Mouse (Mus musculus): Measurements from ENCODE around the gene Prpf38a. TPM values are rescaled to one million over a fixed set of nuclear protein-coding genes. Genes with fewer than 3 reads are reported as not detected.

Gene Prpf38a
- 92.0 and 96.2 TPM in 2 replicates for polyA plus RNA-seq (2014; fragmentation: Nextera tagmentation; extraction: Ambion mirVana)

- no peaks in the 10 kb centered on the region for H3K27me3 ChIP-seq (ENCODE audit: insufficient read depth, low read length)
- no peak for TF ChIP-seq CTCF (IDR thresholded peaks at IDR 0.05; ENCODE audit: low read depth)
- DNase-seq (peak; percentile 100), ATAC-seq (ENCODE audit: insufficient read depth) (peak; percentile 99)
- peak within 1 kb of the TSS; percentile 81 for H3K4me2 ChIP-seq
- peaks cover 5% of the 10 kb centered on the region; the same call in 1 of the 2 replicates for H3K4me1 ChIP-seq (ENCODE audit: insufficient read depth)
- H3K9ac ChIP-seq, result peak within 1 kb of the TSS; percentile 74
- peak within 1 kb of the TSS; percentile 82 for H3K4me3 ChIP-seq (ENCODE audit: low read depth, low read length)
- H3K9me3 ChIP-seq (ENCODE audit: low read depth, low read length), result no peaks in the 10 kb centered on the region
- under 1% methylated on average over 63 of the region's 64 CpGs for WGBS
- peaks cover 25% of the 10 kb centered on the region for H3K36me3 ChIP-seq (ENCODE audit: insufficient read depth)
- H3K27ac ChIP-seq (ENCODE audit: low read depth), result peak within 1 kb of the TSS; percentile 86
Observed at GRCm38 (mm10) chr4:108578840-108579742, at the start of gene Prpf38a, which contains the start of gene Orc1. Gene Prpf38a (minus strand): TSS chr4:108579336. Gene Orc1 (plus strand): TSS chr4:108579423.

DNA sequence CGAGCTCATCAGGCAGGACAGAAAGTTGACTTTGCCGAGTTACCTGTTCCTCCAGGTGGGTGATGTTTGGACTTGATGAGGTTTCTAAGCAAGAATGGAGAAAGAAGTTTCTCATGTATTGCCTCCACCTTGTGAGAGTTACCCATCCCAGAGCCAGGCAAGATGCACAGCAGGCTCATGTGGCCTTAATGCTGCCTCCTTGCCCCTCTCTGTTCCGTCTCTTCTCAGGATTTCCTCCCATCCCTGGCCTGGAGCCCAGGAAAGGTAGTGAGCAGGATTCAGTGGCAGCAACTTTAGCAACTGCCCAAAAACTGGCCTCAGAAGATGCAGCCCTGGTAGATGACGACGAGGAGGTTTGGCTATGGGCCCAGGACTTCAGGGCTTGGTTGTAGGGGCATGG is 47.9 kb upstream of the Prpf38a start:
- no peak for TF ChIP-seq CTCF (IDR thresholded peaks at IDR 0.05; ENCODE audit: low read depth)
- Histone ChIP-seq H3K9me3 (ENCODE audit: low read depth, low read length) (no peaks in the 10 kb centered on the region), H3K36me3 (ENCODE audit: insufficient read depth) (peaks cover 77% of the 10 kb centered on the region), H3K4me3 (ENCODE audit: low read depth, low read length) (no peak overlapping the region), H3K27me3 (ENCODE audit: insufficient read depth, low read length) (no peaks in the 10 kb centered on the region), H3K9ac (no peak overlapping the region), H3K27ac (ENCODE audit: low read depth) (no peak overlapping the region), H3K4me2 (no peak overlapping the region), H3K4me1 (ENCODE audit: insufficient read depth) (no peaks in the 10 kb centered on the region)
- WGBS, result 71% methylated on average over 5 of the region's 5 CpGs
- ATAC-seq (ENCODE audit: insufficient read depth) (no peak), DNase-seq (no peak)

- Histone ChIP-seq H3K4me2 (no peak overlapping the region), H3K4me1 (ENCODE audit: insufficient read depth) (no peaks in the 10 kb centered on the region), H3K36me3 (ENCODE audit: insufficient read depth) (peaks cover 26% of the 10 kb centered on the region), H3K9ac (no peak overlapping the region), H3K9me3 (ENCODE audit: low read depth, low read length) (no peaks in the 10 kb centered on the region), H3K27ac (ENCODE audit: low read depth) (no peak overlapping the region), H3K27me3 (ENCODE audit: insufficient read depth, low read length) (no peaks in the 10 kb centered on the region), H3K4me3 (ENCODE audit: low read depth, low read length) (no peak overlapping the region)
- WGBS, result 90% methylated on average over 6 of the region's 6 CpGs
- ATAC-seq (ENCODE audit: insufficient read depth) (no peak), DNase-seq (peak; percentile 14)
- peak; percentile 26; the same call in 1 of the 2 replicates for TF ChIP-seq CTCF (IDR thresholded peaks at IDR 0.05; ENCODE audit: low read depth)
Observed at GRCm38 (mm10) chr4:108621504-108621903, 42.4 kb upstream of the Prpf38a start.

DNA sequence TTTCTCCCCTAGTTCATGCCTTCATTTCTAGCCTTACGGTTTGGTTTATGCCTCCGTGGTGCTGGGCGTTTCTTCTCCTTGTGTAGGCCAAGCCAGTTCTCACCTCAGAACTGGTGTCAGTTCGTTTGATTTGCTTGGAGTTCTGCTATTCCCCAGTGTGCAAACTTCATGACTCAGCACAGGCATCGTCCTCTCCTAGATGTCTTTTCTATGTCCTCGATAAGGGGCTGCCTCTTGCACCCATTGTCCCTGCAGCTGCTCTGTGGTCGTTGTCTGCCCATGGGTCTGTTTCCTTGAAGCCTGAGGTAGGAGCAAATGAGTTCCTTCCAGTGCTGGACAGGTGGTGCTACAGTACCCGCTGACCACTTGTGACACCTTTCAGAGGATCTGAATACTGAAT is 41.4 kb upstream of the Prpf38a start:
- Histone ChIP-seq H3K4me1 (ENCODE audit: insufficient read depth) (no peaks in the 10 kb centered on the region), H3K9me3 (ENCODE audit: low read depth, low read length) (no peaks in the 10 kb centered on the region), H3K4me2 (peak overlapping the region; percentile 93), H3K27me3 (ENCODE audit: insufficient read depth, low read length) (no peaks in the 10 kb centered on the region), H3K4me3 (ENCODE audit: low read depth, low read length) (peak overlapping the region; percentile 76), H3K9ac (peak overlapping the region; percentile 90), H3K36me3 (ENCODE audit: insufficient read depth) (peaks cover 18% of the 10 kb centered on the region), H3K27ac (ENCODE audit: low read depth) (peak overlapping the region; percentile 86; the same call in 1 of the 2 replicates)
- DNase-seq, result no peak
- TF ChIP-seq CTCF (IDR thresholded peaks at IDR 0.05; ENCODE audit: low read depth), result no peak
- 14% methylated on average over 8 of the region's 8 CpGs for WGBS
- no peak for ATAC-seq (ENCODE audit: insufficient read depth)

DNA sequence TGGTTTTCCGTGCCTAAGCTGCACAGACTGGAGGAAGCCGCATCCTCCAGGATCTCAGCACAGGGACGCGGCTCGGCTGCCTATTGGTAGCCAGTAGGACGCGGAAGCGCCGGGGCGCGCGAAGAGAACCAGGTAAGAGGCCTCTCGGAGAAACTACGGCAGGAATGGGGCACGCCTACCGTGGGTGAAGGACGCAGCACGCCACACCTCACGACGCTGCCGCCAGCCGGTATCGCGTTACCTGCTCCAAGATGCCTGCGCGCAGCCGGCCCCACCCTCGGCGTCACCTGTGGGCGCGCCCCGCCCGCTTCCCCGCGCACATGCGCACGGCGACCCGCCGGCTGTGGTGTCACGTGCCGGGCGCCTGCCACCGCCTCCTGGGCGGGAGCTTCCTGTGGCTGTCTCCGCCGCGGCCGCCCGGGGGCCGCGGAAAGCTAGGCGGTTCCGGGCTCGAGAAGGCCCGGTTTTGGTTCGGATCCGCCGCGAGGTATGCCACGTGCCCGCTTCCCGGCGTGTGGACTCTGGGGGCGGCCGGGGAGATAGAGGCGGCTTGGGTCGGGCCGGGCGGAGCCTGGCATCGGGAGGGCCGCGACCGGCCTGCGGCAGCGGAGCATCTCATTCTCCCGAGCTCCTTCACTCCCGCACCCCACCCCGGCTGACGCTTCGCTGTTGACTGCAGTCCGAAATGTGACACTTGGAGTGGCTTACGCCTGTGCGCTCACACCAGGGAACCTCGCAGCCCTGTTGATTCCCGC is 40.6 kb upstream of the Prpf38a start, which contains the start of gene Cc2d1b:
TSS of gene Cc2d1b (plus strand) at position 354 of the 755 bp plus-strand sequence.
- no peak for TF ChIP-seq CTCF (IDR thresholded peaks at IDR 0.05; ENCODE audit: low read depth)
- ATAC-seq (ENCODE audit: insufficient read depth), result peak; percentile 94
- Histone ChIP-seq H3K4me3 (ENCODE audit: low read depth, low read length) (peak within 1 kb of the TSS; percentile 76), H3K9me3 (ENCODE audit: low read depth, low read length) (no peaks in the 10 kb centered on the region), H3K9ac (peak within 1 kb of the TSS; percentile 90), H3K4me2 (peak within 1 kb of the TSS; percentile 93), H3K27me3 (ENCODE audit: insufficient read depth, low read length) (no peaks in the 10 kb centered on the region), H3K36me3 (ENCODE audit: insufficient read depth) (peaks cover 19% of the 10 kb centered on the region), H3K4me1 (ENCODE audit: insufficient read depth) (no peaks in the 10 kb centered on the region), H3K27ac (ENCODE audit: low read depth) (peak within 1 kb of the TSS; percentile 86)
- peak; percentile 95 for DNase-seq
- under 1% methylated on average over 83 of the region's 86 CpGs for WGBS

- peak overlapping the region; percentile 76 for H3K4me3 ChIP-seq (ENCODE audit: low read depth, low read length)
- H3K4me2 ChIP-seq, result peak overlapping the region; percentile 93
- no peak for TF ChIP-seq CTCF (IDR thresholded peaks at IDR 0.05; ENCODE audit: low read depth)
- no peaks in the 10 kb centered on the region for H3K9me3 ChIP-seq (ENCODE audit: low read depth, low read length)
- H3K4me1 ChIP-seq (ENCODE audit: insufficient read depth), result no peaks in the 10 kb centered on the region
- DNase-seq (peak; percentile 58), ATAC-seq (ENCODE audit: insufficient read depth) (peak; percentile 48; the same call in 1 of the 2 replicates)
- peak overlapping the region; percentile 86 for H3K27ac ChIP-seq (ENCODE audit: low read depth)
- WGBS, result 2% methylated on average over 10 of the region's 10 CpGs
- peaks cover 17% of the 10 kb centered on the region; the same call in 1 of the 2 replicates for H3K36me3 ChIP-seq (ENCODE audit: insufficient read depth)
- H3K27me3 ChIP-seq (ENCODE audit: insufficient read depth, low read length), result no peaks in the 10 kb centered on the region
- peak overlapping the region; percentile 90 for H3K9ac ChIP-seq
Observed at GRCm38 (mm10) chr4:108619165-108619564, 40.0 kb upstream of the Prpf38a start.

Measured in lung, embryonic 14.5 days (tissue).